ENCODE assay signal across 8 mouse cellular contexts in the genomic region with DNA sequence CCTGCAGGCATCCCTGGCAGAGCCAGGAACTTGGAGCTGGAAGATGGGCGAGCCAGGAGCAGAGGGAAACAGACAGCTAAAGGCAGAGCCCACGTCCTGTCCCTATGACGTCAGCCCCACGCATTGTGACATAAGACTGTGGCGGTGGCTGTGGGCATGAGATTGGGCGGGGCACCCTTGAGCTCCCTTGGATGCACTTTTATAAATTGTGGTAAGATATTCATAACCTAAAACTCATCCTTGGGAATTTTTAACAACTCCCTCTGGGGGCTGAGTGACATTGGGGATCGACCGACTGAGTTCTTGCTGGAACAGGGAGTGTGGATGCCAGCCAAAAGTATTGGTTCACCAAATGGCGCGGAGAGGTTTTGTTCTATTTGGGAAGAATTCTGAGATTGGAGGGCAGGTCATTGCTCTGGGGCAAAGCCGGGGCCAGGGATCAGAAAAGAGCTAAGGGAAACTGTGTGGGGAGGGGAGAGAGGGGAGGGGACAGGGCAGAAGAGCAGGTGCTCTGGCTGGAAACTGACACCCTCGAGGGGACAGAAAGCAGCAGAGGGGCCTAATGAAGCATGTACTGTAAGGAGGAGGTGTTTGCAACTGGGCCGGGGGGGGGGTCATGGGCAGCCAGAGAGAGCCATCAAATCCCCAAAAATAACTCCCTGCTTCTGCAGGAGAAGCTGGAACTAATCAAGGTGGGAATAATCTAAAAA. TPM values are rescaled to one million over a fixed set of nuclear protein-coding genes. Genes with fewer than 3 reads are reported as not detected.
DNase-seq lines count a peak whose midpoint lies in the region; ATAC-seq and TF ChIP-seq lines count a peak whose summit lies in the region.

No protein-coding gene starts in this region.

- peak; percentile 22; the same call in 1 of the 2 replicates for TF ChIP-seq POLR2A in cortical plate, adult 2 months (IDR thresholded peaks at IDR 0.05; ENCODE audit: extremely low read depth, insufficient read depth, low read length)

- peaks cover 3% of the 10 kb centered on the region; the same call in 1 of the 2 replicates for H3K4me1 ChIP-seq in cortical plate, adult 2 months (ENCODE audit: control insufficient read depth, insufficient read depth, low read length)
- no peaks in the 10 kb centered on the region for H3K4me1 ChIP-seq in intestine, embryonic 16.5 days (ENCODE audit: control insufficient read depth, insufficient read depth, low read length)

- TF ChIP-seq CTCF in cortical plate, adult 2 months (IDR thresholded peaks at IDR 0.05; ENCODE audit: extremely low read depth, insufficient read depth, low read length) = no peak

- H3K9ac ChIP-seq in intestine, embryonic 16.5 days (ENCODE audit: low read depth, low read length) = no peak overlapping the region

- no peak overlapping the region for H3K4me2 ChIP-seq in intestine, embryonic 16.5 days (ENCODE audit: low read depth, low read length)

- no peak for DNase-seq in cerebellum, postnatal 4 days (ENCODE audit: low spot score in 2 of 2)
- peak; percentile 50 for DNase-seq in layer of hippocampus, adult 9-11 months
- no peak for DNase-seq in layer of hippocampus, adult 9-10 months (ENCODE audit: low spot score)
- peak; percentile 69 to 73 for DNase-seq in right cerebral cortex, adult 2 months (ENCODE audit: low spot score in 2 of 2)
- DNase-seq in thymus, adult 18-20 months = no peak

- no peaks in the 10 kb centered on the region for H3K36me3 ChIP-seq in intestine, embryonic 16.5 days (ENCODE audit: control insufficient read depth, insufficient read depth, low read length)

- peak; percentile 36; the same call in 1 of the 2 replicates for ATAC-seq in cerebellum, adult (ENCODE audit: insufficient number of reproducible peaks, low FRiP score, low TSS enrichment)
- ATAC-seq in intestine, embryonic 16.5 days = no peak

- no peak overlapping the region for H3K4me3 ChIP-seq in cortical plate, adult 2 months (ENCODE audit: insufficient read depth, low read length)
- no peak overlapping the region for H3K4me3 ChIP-seq in intestine, embryonic 16.5 days (ENCODE audit: low read length)

- WGBS in intestine, embryonic 16.5 days = 40% methylated on average over 13 of the region's 13 CpGs

- H3K27me3 ChIP-seq in intestine, embryonic 16.5 days (replicated peaks; ENCODE audit: control insufficient read depth, insufficient read depth, low read length) = no peaks in the 10 kb centered on the region

- no peak overlapping the region; the same call in 1 of the 2 replicates for H3K27ac ChIP-seq in cortical plate, adult 2 months (ENCODE audit: insufficient read depth, low read length)
- no peak overlapping the region for H3K27ac ChIP-seq in intestine, embryonic 16.5 days (ENCODE audit: low read length)

- H3K9me3 ChIP-seq in intestine, embryonic 16.5 days (ENCODE audit: control insufficient read depth, low read length) = peaks cover 5% of the 10 kb centered on the region; the same call in 1 of the 2 replicates

RNA-seq across cellular contexts. Expression of a gene that starts 14.6 kb away (rescaled TPM):
- polyA plus RNA-seq in cortical plate, adult 2 months (2012; rRNA removed) = 193 and 195 TPM in 2 replicates
- 124 and 141 TPM in 2 replicates for polyA plus RNA-seq in intestine, embryonic 16.5 days (2015; fragmentation: Nextera tagmentation; extraction: Ambion mirVana)

RNA-seq across cellular contexts. Expression of a gene that starts 26.9 kb away (rescaled TPM):
- polyA plus RNA-seq in cortical plate, adult 2 months (2012; rRNA removed) = 444 and 462 TPM in 2 replicates
- 0.80 and 1.2 TPM in 2 replicates for polyA plus RNA-seq in intestine, embryonic 16.5 days (2015; fragmentation: Nextera tagmentation; extraction: Ambion mirVana)

RNA-seq across cellular contexts. Expression of a gene that starts 51.6 kb away (rescaled TPM):
- polyA plus RNA-seq in cortical plate, adult 2 months (2012; rRNA removed) = 177 and 181 TPM in 2 replicates
- polyA plus RNA-seq in intestine, embryonic 16.5 days (2015; fragmentation: Nextera tagmentation; extraction: Ambion mirVana) = 90.4 and 92.6 TPM in 2 replicates

RNA-seq across cellular contexts. Expression of a gene that starts 58.4 kb away (rescaled TPM):
- polyA plus RNA-seq in cortical plate, adult 2 months (2012; rRNA removed) = 31.3 and 31.8 TPM in 2 replicates
- polyA plus RNA-seq in intestine, embryonic 16.5 days (2015; fragmentation: Nextera tagmentation; extraction: Ambion mirVana) = 64.2 and 72.9 TPM in 2 replicates

Comparison
In these comparisons a context has a peak if more than half of its experiments do, and no peak if none do; other contexts are left out.
1. DNase-seq: peak in layer of hippocampus, adult 9-11 months (single experiment) and right cerebral cortex, adult 2 months (2 of 2); none in cerebellum, postnatal 4 days (0 of 2), layer of hippocampus, adult 9-10 months (single experiment) and thymus, adult 18-20 months (0 of 2).
2. RNA of a gene that starts 26.9 kb away (polyA plus RNA-seq): 444 to 462 TPM in cortical plate, adult 2 months; 0.80 to 1.2 TPM in intestine, embryonic 16.5 days; every median in the first group is over 100 times any median in the second.